Mouse (Mus musculus) megakaryocyte, embryonic 14.5 days (primary cell): ENCODE results near the gene Smarcad1. TPM values are rescaled to one million over a fixed set of nuclear protein-coding genes. Genes with fewer than 3 reads are reported as not detected.
A peak's percentile ranks its signal among the peaks of the same experiment; 100 is the strongest.
"Not testable (repeated sequence)": the region's sequence is repeated elsewhere in the genome, so short reads cannot be mapped to it uniquely, and the experiment has no call there.

Experiments
- H3K27me3 ChIP-seq: replicated peaks from 2 replicates; pipeline ENCODE3; 2012; ENCODE audit warnings: inconsistent platforms
- H3K36me3 ChIP-seq: replicated peaks from 2 replicates; pipeline ENCODE3; 2012; ENCODE audit warnings: low read length, inconsistent platforms, mixed read lengths
- H3K4me1 ChIP-seq: 2 replicates; pipeline ENCODE4 v1.6.1; 2012; ENCODE audit warnings: inconsistent platforms
- H3K4me3 ChIP-seq: replicated peaks from 2 replicates; pipeline ENCODE3; 2012; ENCODE audit warnings: moderate library complexity, mild to moderate bottlenecking, inconsistent platforms
- H3K9me3 ChIP-seq: 2 replicates; pipeline ENCODE4 v1.6.1; 2012; ENCODE audit warnings: inconsistent platforms
- FLI1 ChIP-seq: IDR thresholded peaks from 2 replicates; pipeline ENCODE4 v1.6.1; 2012; ENCODE audit warnings: low read length, inconsistent platforms, mixed read lengths
- GATA1 ChIP-seq: IDR thresholded peaks from 3 replicates; pipeline ENCODE4 v1.6.1; 2012; ENCODE audit warnings: mixed read lengths, low read length, inconsistent platforms, borderline replicate concordance
- polyA plus RNA-seq: library from polyadenylated mRNA; stranded (reverse); fragments of >175 nt; gene quantifications from 2 replicates; pipeline ENCODE4 v1.2.3, GENCODE M21; 2012; ENCODE audit warnings: low replicate concordance; ENCODE audit not compliant: insufficient read depth

Smarcad1 gene
- polyA plus RNA-seq = 4.8 and 8.5 TPM in 2 replicates

DNA sequence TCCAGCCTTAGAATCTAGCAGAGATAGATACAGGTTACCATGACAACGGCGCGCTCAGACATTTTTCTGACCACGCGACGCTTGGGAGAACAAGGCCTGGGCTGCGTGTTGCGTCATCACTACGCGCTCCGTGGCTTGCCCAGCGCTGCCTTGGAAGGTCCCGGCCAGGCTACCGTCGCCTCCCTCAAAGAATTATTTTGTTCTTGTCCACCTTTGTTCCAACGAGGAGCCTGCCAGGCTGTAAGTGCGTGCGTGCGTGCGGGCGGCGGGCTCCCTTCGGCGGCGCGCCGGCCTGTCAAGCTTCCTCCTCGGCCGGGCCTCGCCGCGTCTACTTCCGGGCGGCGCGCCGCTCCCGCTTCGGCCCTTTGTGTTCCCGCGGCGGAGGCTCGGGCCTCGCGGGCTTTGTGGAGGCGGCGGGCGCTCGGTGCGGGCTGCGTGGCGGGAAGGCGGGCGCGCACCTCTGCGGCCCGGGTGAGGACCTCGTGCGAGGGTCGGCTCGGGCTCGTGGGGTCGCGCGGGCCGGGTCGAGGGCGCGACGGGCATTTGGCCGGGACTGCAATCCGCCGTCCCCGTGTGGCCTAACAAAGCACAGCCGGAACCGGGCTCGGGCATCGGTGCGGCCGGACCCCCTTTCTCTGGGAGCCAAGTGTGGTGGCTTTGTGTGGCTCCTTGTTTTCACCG, at the start of gene Smarcad1:
TSS of gene Smarcad1 (plus strand) at position 93 of the 681 bp plus-strand sequence.
- peaks cover 17% of the 10 kb centered on the region for H3K4me1 ChIP-seq
- no peaks in the 10 kb centered on the region for H3K27me3 ChIP-seq
- peaks cover 34% of the 10 kb centered on the region for H3K36me3 ChIP-seq
- H3K9me3 ChIP-seq = no peaks in the 10 kb centered on the region
- H3K4me3 ChIP-seq = peak within 1 kb of the TSS; percentile 96
- no peak for TF ChIP-seq FLI1
- TF ChIP-seq GATA1 = no peak

- no peaks in the 10 kb centered on the region for H3K27me3 ChIP-seq
- H3K36me3 ChIP-seq = no peaks in the 10 kb centered on the region
- H3K4me1 ChIP-seq = peaks cover 3% of the 10 kb centered on the region; the same call in 1 of the 2 replicates
- H3K4me3 ChIP-seq = peak overlapping the region; percentile 9
- no peaks in the 10 kb centered on the region for H3K9me3 ChIP-seq
- TF ChIP-seq FLI1 (no peak), GATA1 (no peak)
Observed at GRCm38 (mm10) chr6:64996824-64997421, 45.5 kb upstream of the Smarcad1 start.

- no peak for TF ChIP-seq GATA1
- TF ChIP-seq FLI1 = no peak
- Histone ChIP-seq H3K4me1 (peaks cover 3% of the 10 kb centered on the region; the same call in 1 of the 2 replicates), H3K4me3 (no peak overlapping the region), H3K36me3 (no peaks in the 10 kb centered on the region), H3K9me3 (no peaks in the 10 kb centered on the region), H3K27me3 (no peaks in the 10 kb centered on the region)
Observed at GRCm38 (mm10) chr6:64997805-64998204, 44.6 kb upstream of the Smarcad1 start.

- H3K27me3 ChIP-seq, H3K4me3 ChIP-seq, H3K9me3 ChIP-seq, H3K4me1 ChIP-seq, H3K36me3 ChIP-seq: not testable (repeated sequence)
Observed at GRCm38 (mm10) chr6:65000757-65001156, 41.6 kb upstream of the Smarcad1 start.

DNA sequence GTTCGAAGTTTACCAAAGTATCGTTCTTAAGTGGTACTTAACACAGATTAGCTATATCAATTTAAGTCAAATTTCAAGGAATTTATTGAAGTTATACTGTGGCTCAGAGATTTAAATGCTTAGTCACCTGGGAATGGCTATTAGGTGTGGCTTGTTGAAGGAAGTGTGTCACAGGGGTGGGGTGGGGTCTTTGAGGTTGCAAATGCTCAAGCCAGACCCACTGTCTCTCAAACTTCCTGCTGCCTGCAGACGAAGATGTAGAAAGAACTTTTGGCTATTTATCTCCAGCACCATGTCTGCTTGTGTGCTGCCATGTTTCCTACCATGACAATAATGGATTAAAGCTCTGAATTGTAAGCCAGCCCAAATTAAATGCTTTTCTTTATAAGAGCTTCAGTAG, 40.2 kb upstream of the Smarcad1 start:
- H3K4me3 ChIP-seq = no peak overlapping the region
- H3K9me3 ChIP-seq = no peaks in the 10 kb centered on the region
- no peaks in the 10 kb centered on the region for H3K36me3 ChIP-seq
- TF ChIP-seq GATA1 = no peak
- TF ChIP-seq FLI1 = no peak
- no peaks in the 10 kb centered on the region for H3K27me3 ChIP-seq
- H3K4me1 ChIP-seq = no peaks in the 10 kb centered on the region

GRCm38 (mm10) chr6:65008836-65009235, 33.5 kb upstream of the Smarcad1 start:
- Histone ChIP-seq H3K36me3 (no peaks in the 10 kb centered on the region), H3K27me3 (no peaks in the 10 kb centered on the region), H3K9me3 (peaks cover 4% of the 10 kb centered on the region; the same call in 1 of the 2 replicates), H3K4me3 (no peak overlapping the region), H3K4me1 (no peaks in the 10 kb centered on the region)
- TF ChIP-seq FLI1 = no peak
- TF ChIP-seq GATA1 = no peak

- Histone ChIP-seq H3K36me3 (no peaks in the 10 kb centered on the region), H3K4me1 (no peaks in the 10 kb centered on the region), H3K4me3 (no peak overlapping the region), H3K9me3 (peaks cover 4% of the 10 kb centered on the region; the same call in 1 of the 2 replicates), H3K27me3 (no peaks in the 10 kb centered on the region)
- TF ChIP-seq GATA1 (no peak), FLI1 (no peak)
Observed at GRCm38 (mm10) chr6:65011444-65011990, 30.9 kb upstream of the Smarcad1 start.

GRCm38 (mm10) chr6:65012142-65012541, 30.2 kb upstream of the Smarcad1 start:
- TF ChIP-seq FLI1 (no peak), GATA1 (no peak)
- H3K9me3 ChIP-seq = peaks cover 4% of the 10 kb centered on the region; the same call in 1 of the 2 replicates

GRCm38 (mm10) chr6:65017566-65017965, 24.8 kb upstream of the Smarcad1 start:
- Histone ChIP-seq H3K4me3 (no peak overlapping the region), H3K36me3 (no peaks in the 10 kb centered on the region), H3K27me3 (no peaks in the 10 kb centered on the region), H3K4me1 (no peaks in the 10 kb centered on the region), H3K9me3 (no peaks in the 10 kb centered on the region)
- TF ChIP-seq FLI1 (no peak), GATA1 (no peak)

More at GRCm38 (mm10) chr6:65012142-65012541, 30.2 kb upstream of the Smarcad1 start:
- Histone ChIP-seq H3K4me1 (no peaks in the 10 kb centered on the region), H3K36me3 (no peaks in the 10 kb centered on the region), H3K4me3 (no peak overlapping the region), H3K27me3 (no peaks in the 10 kb centered on the region)

GRCm38 (mm10) chr6:65018966-65019365, 23.4 kb upstream of the Smarcad1 start:
- H3K4me3 ChIP-seq, H3K4me1 ChIP-seq, H3K9me3 ChIP-seq, H3K27me3 ChIP-seq, H3K36me3 ChIP-seq: not testable (repeated sequence)
